Mouse (Mus musculus) yolk sac, embryonic 10.5 days (tissue): ENCODE measurements around the gene Gm6880.
"Not testable (repeated sequence)": the region's sequence is repeated elsewhere in the genome, so short reads cannot be mapped to it uniquely, and the experiment has no call there.

Source experiments
- DNase-seq: peaks from one replicate; pipeline ENCODE4 v3.0.0-alpha.2; 2017; ENCODE audit warnings: low spot score

Gm6880 gene

GRCm38 (mm10) chrX:74481349-74481885, at the start of gene Gm6880:
TSS of gene Gm6880 (minus strand) at chrX:74481399.
- DNase-seq = not testable (repeated sequence)

GRCm38 (mm10) chrX:74517461-74517860, 36.3 kb upstream of the Gm6880 start:
- not testable (repeated sequence) for DNase-seq

GRCm38 (mm10) chrX:74497131-74497530, 15.9 kb upstream of the Gm6880 start:
- no peak for DNase-seq

- no peak for DNase-seq
Observed at GRCm38 (mm10) chrX:74452773-74453172, 28.4 kb downstream of the Gm6880 start.

- DNase-seq = no peak
Observed at GRCm38 (mm10) chrX:74451157-74451912, 29.9 kb downstream of the Gm6880 start.
